Mouse (Mus musculus): ENCODE results near the gene Cpm. TPM values are rescaled to one million over a fixed set of nuclear protein-coding genes. Genes with fewer than 3 reads are reported as not detected.

The Cpm gene
- polyA plus RNA-seq, 1 experiment = 0.07 TPM

DNA sequence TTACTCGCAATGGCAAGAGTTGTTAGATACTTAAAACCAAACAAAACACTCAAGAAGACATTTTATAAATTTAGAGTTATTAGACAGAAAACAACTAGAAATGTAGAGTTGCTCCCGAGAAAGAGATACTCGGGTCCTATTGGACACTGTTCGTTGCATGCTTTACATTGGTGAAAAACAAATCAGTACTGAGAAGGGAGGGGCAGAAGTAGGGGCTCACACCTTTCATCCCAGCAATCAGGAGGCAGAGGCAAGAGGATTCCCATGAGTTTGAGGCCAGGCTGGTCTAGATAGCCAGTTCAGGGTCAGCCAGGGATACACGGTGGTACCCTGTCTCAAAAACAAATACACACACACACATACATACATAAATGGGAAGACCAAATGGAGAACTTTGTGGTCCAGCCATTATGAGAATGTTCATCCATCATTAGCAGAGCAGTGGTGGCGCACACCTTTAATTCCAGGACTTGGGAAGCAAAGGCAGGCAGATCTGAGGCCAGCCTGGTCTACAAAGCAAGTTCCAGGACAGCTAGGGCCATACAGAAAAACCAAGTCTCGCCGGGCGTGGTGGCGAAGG lies 62.2 kb downstream of the Cpm start:
- Histone ChIP-seq H3K4me3 (no peak overlapping the region), H3K36me3 (ENCODE audit: control insufficient read depth, insufficient read depth) (peaks cover 71% of the 10 kb centered on the region), H3K79me2 (ENCODE audit: control insufficient read depth, insufficient read depth) (no peaks in the 10 kb centered on the region), H3K27me3 (ENCODE audit: control insufficient read depth, insufficient read depth, insufficient read length) (no peaks in the 10 kb centered on the region), H3K4me2 (ENCODE audit: low read depth) (no peak overlapping the region), H3ac (ENCODE audit: control insufficient read depth, insufficient read length) (no peak overlapping the region)
- TF ChIP-seq CEBPB (IDR thresholded peaks at IDR 0.05; ENCODE audit: insufficient read depth, poor library complexity, severe bottlenecking) = no peak
- TF ChIP-seq SRF (IDR thresholded peaks at IDR 0.05; ENCODE audit: control insufficient read depth, insufficient read length, low read depth) = no peak
- no peak for TF ChIP-seq E2F4 (IDR thresholded peaks at IDR 0.05; ENCODE audit: insufficient read depth)

GRCm38 (mm10) chr10:117692173-117692572 lies 62.9 kb downstream of the Cpm start:
- Histone ChIP-seq H3K4me2 (ENCODE audit: low read depth) (no peak overlapping the region), H3K27me3 (ENCODE audit: control insufficient read depth, insufficient read depth, insufficient read length) (no peaks in the 10 kb centered on the region), H3K36me3 (ENCODE audit: control insufficient read depth, insufficient read depth) (peaks cover 78% of the 10 kb centered on the region), H3ac (ENCODE audit: control insufficient read depth, insufficient read length) (no peak overlapping the region), H3K79me2 (ENCODE audit: control insufficient read depth, insufficient read depth) (no peaks in the 10 kb centered on the region), H3K4me3 (no peak overlapping the region)
- TF ChIP-seq SRF (IDR thresholded peaks at IDR 0.05; ENCODE audit: control insufficient read depth, insufficient read length, low read depth) = no peak
- no peak for TF ChIP-seq MYOD1 (IDR thresholded peaks at IDR 0.05; ENCODE audit: control insufficient read depth in 1 of 3, insufficient read length in 2 of 3, low read depth in 2 of 3)
- TF ChIP-seq MYOG (IDR thresholded peaks at IDR 0.05; ENCODE audit: control insufficient read depth in 1 of 3, insufficient read depth in 1 of 3, insufficient read length in 2 of 3, low read depth in 2 of 3) = no peak
- TF ChIP-seq TCF3 (IDR thresholded peaks at IDR 0.05; ENCODE audit: insufficient read length, low read depth) = no peak
- no peak for TF ChIP-seq MAX (IDR thresholded peaks at IDR 0.05; ENCODE audit: low read depth)
- TF ChIP-seq CEBPB (IDR thresholded peaks at IDR 0.05; ENCODE audit: insufficient read depth, poor library complexity, severe bottlenecking) = no peak
- no peak for TF ChIP-seq POLR2AphosphoS2 (IDR thresholded peaks at IDR 0.05; ENCODE audit: insufficient read length, low read depth)
- TF ChIP-seq TCF12 (IDR thresholded peaks at IDR 0.05; ENCODE audit: insufficient read depth, poor library complexity, severe bottlenecking) = no peak
- no peak for TF ChIP-seq REST (IDR thresholded peaks at IDR 0.05; ENCODE audit: insufficient read depth, insufficient read length)
- TF ChIP-seq USF1 (IDR thresholded peaks at IDR 0.05; ENCODE audit: low read depth) = no peak
- TF ChIP-seq E2F4 (IDR thresholded peaks at IDR 0.05; ENCODE audit: insufficient read depth) = no peak
- TF ChIP-seq POLR2A (IDR thresholded peaks at IDR 0.05; ENCODE audit: insufficient read length, low read depth) = no peak

DNA sequence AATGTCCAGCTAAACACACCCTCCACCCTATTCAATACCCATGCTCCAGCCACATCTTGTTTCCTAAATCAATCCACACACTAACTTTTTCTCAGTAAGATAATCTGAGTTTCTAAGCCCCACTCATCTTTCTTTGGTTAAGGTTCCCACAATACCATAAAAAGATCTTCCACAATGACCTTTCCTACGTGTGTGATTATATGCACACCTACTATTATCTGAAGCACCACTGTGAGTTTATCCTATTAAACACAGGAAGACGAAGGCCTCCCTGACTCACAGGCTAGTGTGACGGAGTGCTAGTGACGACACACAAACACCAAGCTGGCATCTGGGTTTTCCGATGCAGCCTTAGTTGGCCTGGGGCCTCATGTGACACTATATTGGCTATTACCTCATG lies 63.7 kb downstream of the Cpm start:
- Histone ChIP-seq H3ac (ENCODE audit: control insufficient read depth, insufficient read length) (no peak overlapping the region), H3K79me2 (ENCODE audit: control insufficient read depth, insufficient read depth) (no peaks in the 10 kb centered on the region), H3K4me2 (ENCODE audit: low read depth) (no peak overlapping the region), H3K27me3 (ENCODE audit: control insufficient read depth, insufficient read depth, insufficient read length) (no peaks in the 10 kb centered on the region), H3K36me3 (ENCODE audit: control insufficient read depth, insufficient read depth) (peaks cover 85% of the 10 kb centered on the region), H3K4me3 (no peak overlapping the region)
- TF ChIP-seq MYOG (IDR thresholded peaks at IDR 0.05; ENCODE audit: control insufficient read depth in 1 of 3, insufficient read depth in 1 of 3, insufficient read length in 2 of 3, low read depth in 2 of 3) = no peak
- TF ChIP-seq TCF12 (IDR thresholded peaks at IDR 0.05; ENCODE audit: insufficient read depth, poor library complexity, severe bottlenecking) = no peak
- TF ChIP-seq POLR2AphosphoS2 (IDR thresholded peaks at IDR 0.05; ENCODE audit: insufficient read length, low read depth) = no peak
- no peak for TF ChIP-seq USF1 (IDR thresholded peaks at IDR 0.05; ENCODE audit: low read depth)

GRCm38 (mm10) chr10:117694255-117694953 lies 65.1 kb downstream of the Cpm start:
- Histone ChIP-seq H3K79me2 (ENCODE audit: control insufficient read depth, insufficient read depth) (peaks cover 4% of the 10 kb centered on the region), H3ac (ENCODE audit: control insufficient read depth, insufficient read length) (no peak overlapping the region), H3K4me3 (no peak overlapping the region), H3K4me2 (ENCODE audit: low read depth) (no peak overlapping the region), H3K27me3 (ENCODE audit: control insufficient read depth, insufficient read depth, insufficient read length) (no peaks in the 10 kb centered on the region), H3K36me3 (ENCODE audit: control insufficient read depth, insufficient read depth) (peaks cover 91% of the 10 kb centered on the region)
- TF ChIP-seq POLR2A (IDR thresholded peaks at IDR 0.05; ENCODE audit: insufficient read length, low read depth) (no peak), MAX (IDR thresholded peaks at IDR 0.05; ENCODE audit: low read depth) (no peak), TCF3 (IDR thresholded peaks at IDR 0.05; ENCODE audit: insufficient read length, low read depth) (no peak), MYOG (IDR thresholded peaks at IDR 0.05; ENCODE audit: control insufficient read depth in 1 of 3, insufficient read depth in 1 of 3, insufficient read length in 2 of 3, low read depth in 2 of 3) (no peak), REST (IDR thresholded peaks at IDR 0.05; ENCODE audit: insufficient read depth, insufficient read length) (no peak), USF1 (IDR thresholded peaks at IDR 0.05; ENCODE audit: low read depth) (no peak)

DNA sequence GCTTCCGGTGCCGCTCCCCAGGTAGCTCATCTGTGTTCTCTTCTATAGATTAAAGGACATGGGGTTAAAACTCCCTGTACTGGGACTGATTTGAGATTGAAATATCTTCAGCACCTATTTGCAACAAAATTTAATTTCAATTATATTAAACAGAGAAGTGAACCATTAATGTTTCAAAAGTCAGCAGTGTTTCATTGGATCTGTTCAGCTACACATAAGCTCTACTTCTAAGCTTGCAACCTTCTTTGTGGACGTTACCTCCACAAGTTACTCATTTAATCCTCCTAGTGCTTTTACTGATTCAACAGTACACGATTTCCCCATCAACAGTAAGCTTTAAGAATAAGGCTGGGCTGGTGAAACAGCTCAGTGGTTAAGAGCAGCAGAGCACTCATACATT lies 65.7 kb downstream of the Cpm start:
- Histone ChIP-seq H3K36me3 (ENCODE audit: control insufficient read depth, insufficient read depth) (peaks cover 91% of the 10 kb centered on the region), H3K4me3 (no peak overlapping the region), H3K27me3 (ENCODE audit: control insufficient read depth, insufficient read depth, insufficient read length) (no peaks in the 10 kb centered on the region), H3K4me2 (ENCODE audit: low read depth) (no peak overlapping the region), H3ac (ENCODE audit: control insufficient read depth, insufficient read length) (no peak overlapping the region), H3K79me2 (ENCODE audit: control insufficient read depth, insufficient read depth) (peaks cover 10% of the 10 kb centered on the region)
- TF ChIP-seq TCF12 (IDR thresholded peaks at IDR 0.05; ENCODE audit: insufficient read depth, poor library complexity, severe bottlenecking) (no peak), MAX (IDR thresholded peaks at IDR 0.05; ENCODE audit: low read depth) (no peak), MYOD1 (IDR thresholded peaks at IDR 0.05; ENCODE audit: control insufficient read depth in 1 of 3, insufficient read length in 2 of 3, low read depth in 2 of 3) (no peak), E2F4 (IDR thresholded peaks at IDR 0.05; ENCODE audit: insufficient read depth) (no peak), SRF (IDR thresholded peaks at IDR 0.05; ENCODE audit: control insufficient read depth, insufficient read length, low read depth) (no peak), CEBPB (IDR thresholded peaks at IDR 0.05; ENCODE audit: insufficient read depth, poor library complexity, severe bottlenecking) (no peak), TCF3 (IDR thresholded peaks at IDR 0.05; ENCODE audit: insufficient read length, low read depth) (no peak), POLR2AphosphoS2 (IDR thresholded peaks at IDR 0.05; ENCODE audit: insufficient read length, low read depth) (no peak), MYOG (IDR thresholded peaks at IDR 0.05; ENCODE audit: control insufficient read depth in 1 of 3, insufficient read depth in 1 of 3, insufficient read length in 2 of 3, low read depth in 2 of 3) (no peak)
